Mouse (Mus musculus) limb, embryonic 10.5 days (tissue): ENCODE measurements around the gene Efemp1. TPM values are rescaled to one million over a fixed set of nuclear protein-coding genes. Genes with fewer than 3 reads are reported as not detected.

ENCODE experiments used
- DNase-seq: peaks from one replicate; pipeline ENCODE4 v3.0.0-alpha.2; 2017; ENCODE audit warnings: low spot score
- H3K27ac ChIP-seq: fragments of 300-500 bp; sonication (generic); 2 replicates; pipeline ENCODE4 v1.5.1; 2016; ENCODE audit warnings: mild to moderate bottlenecking
- H3K27me3 ChIP-seq: fragments of 300-500 bp; sonication (generic); 2 replicates; pipeline ENCODE4 v1.6.1; 2016; ENCODE audit warnings: low read depth, mild to moderate bottlenecking; ENCODE audit not compliant: poor library complexity, severe bottlenecking
- H3K36me3 ChIP-seq: fragments of 300-500 bp; sonication (generic); 2 replicates; pipeline ENCODE4 v1.6.1; 2016; ENCODE audit warnings: mild to moderate bottlenecking, moderate library complexity
- H3K4me1 ChIP-seq: fragments of 300-500 bp; sonication (generic); 2 replicates; pipeline ENCODE4 v1.6.1; 2016
- H3K4me3 ChIP-seq: fragments of 300-500 bp; sonication (generic); 2 replicates; pipeline ENCODE4 v1.5.1; 2016; ENCODE audit warnings: mild to moderate bottlenecking, moderate library complexity
- H3K9me3 ChIP-seq: fragments of 300-500 bp; sonication (generic); replicated peaks from 2 replicates; pipeline ENCODE4 v1.6.1; 2016; ENCODE audit warnings: mild to moderate bottlenecking
- WGBS: fragments of 180-500 bp; shearing (Covaris S2); methylation state at CpG from one replicate; pipeline ENCODE4 v1.1.7; 2016; 5-methylcytosine and 5-hydroxymethylcytosine counted together
- polyA plus RNA-seq: library from polyadenylated mRNA; unstranded; fragments of >200 nt; fragmentation: Nextera tagmentation; extraction: Ambion mirVana; gene quantifications from 2 replicates; pipeline ENCODE4 v1.2.1, GENCODE M21; 2016

Efemp1 gene
- polyA plus RNA-seq, 1 experiment from 2014 or later = 5.0 TPM

GRCm38 (mm10) chr11:28955305-28955701 lies 102.3 kb downstream of the Efemp1 start:
- Histone ChIP-seq H3K4me1 (peaks cover 29% of the 10 kb centered on the region), H3K27ac (no peak overlapping the region), H3K9me3 (no peaks in the 10 kb centered on the region), H3K4me3 (no peak overlapping the region), H3K27me3 (peaks cover 10% of the 10 kb centered on the region; the same call in 1 of the 2 replicates), H3K36me3 (no peaks in the 10 kb centered on the region)
- DNase-seq = no peak

- H3K9me3 ChIP-seq = no peaks in the 10 kb centered on the region
- H3K36me3 ChIP-seq = no peaks in the 10 kb centered on the region
- no peak overlapping the region for H3K27ac ChIP-seq
- DNase-seq = no peak
- H3K4me3 ChIP-seq = no peak overlapping the region
- WGBS = 95% methylated on average over 1 of the region's 1 CpGs
- H3K27me3 ChIP-seq = peaks cover 5% of the 10 kb centered on the region; the same call in 1 of the 2 replicates
- H3K4me1 ChIP-seq = no peaks in the 10 kb centered on the region
Measured at GRCm38 (mm10) chr11:28961381-28961780, 108.4 kb downstream of the Efemp1 start.
